ENCODE assay signal across 19 mouse cellular contexts in the genomic region with DNA sequence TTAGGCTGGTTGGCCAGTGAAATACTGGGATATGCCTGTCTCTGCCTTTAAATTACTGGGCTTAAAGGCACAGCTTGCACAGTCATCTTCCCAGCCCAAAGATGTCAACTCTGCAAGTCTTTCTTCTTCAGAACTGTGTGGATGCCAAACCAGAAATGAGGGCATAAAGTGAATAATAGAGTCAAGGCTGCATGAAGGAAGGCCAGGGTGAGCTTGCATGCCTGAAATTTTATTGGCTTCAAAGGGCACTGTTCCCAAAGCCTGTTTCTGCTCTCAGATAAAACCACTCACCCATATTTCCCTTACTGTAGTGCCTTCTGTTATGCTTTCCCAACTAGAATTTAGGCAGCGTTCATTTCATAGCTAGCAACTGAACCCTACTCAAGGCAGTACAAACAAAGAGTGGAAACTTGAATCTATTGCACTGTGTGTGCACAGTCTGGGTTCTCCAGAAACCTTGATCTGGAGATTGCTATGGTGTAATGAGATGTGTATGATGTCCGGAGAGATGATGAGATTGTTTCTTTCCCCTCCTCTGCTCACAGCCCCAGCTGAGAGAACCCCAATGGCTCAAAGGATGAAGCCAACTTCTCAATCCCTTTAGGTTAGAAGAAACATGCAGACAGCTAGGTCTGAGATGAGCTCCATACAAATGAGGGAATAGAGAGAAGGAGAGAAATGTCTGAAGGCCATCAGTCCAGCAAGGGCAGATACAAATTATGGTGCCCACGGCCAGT.
A peak's percentile ranks its signal among the peaks of the same experiment; 100 is the strongest.
DNase-seq lines count a peak whose midpoint lies in the region.
"Had no signal": no experiment of that assay in that cellular context is flagged by ENCODE, and none has a peak within 500 bp of the region (broad histone marks: within the 10 kb centered on the region; RNA-seq: fewer than 3 reads in every experiment).

No protein-coding gene starts in this region.

- peak; percentile 62 to 87 for DNase-seq in adrenal gland, adult (ENCODE audit: inconsistent age in 2 of 2, low spot score in 1 of 2)
- no peak for DNase-seq in adrenal gland, postnatal 10 days
- DNase-seq in adrenal gland, postnatal 14 days = peak; percentile 40
- DNase-seq in adrenal gland, postnatal 25 days = no peak
- DNase-seq in Muller cell, postnatal 12 days (ENCODE audit: inconsistent ontology term) = peak; percentile 93
- peak; percentile 27 for DNase-seq in brain, adult 2 months (ENCODE audit: low read depth, low spot score)
- no peak for DNase-seq in spleen, postnatal 10 days (ENCODE audit: low spot score in 2 of 2)
- DNase-seq in thymus, postnatal 4 days = no peak
- DNase-seq: cerebellum, adult 18-20 months; cerebellum, adult 9-10 months; cerebellum, postnatal 14 days; forebrain, postnatal 0 days; gastrocnemius, adult 2 months; gastrocnemius, postnatal 14 days; heart, adult 18-20 months; heart, postnatal 14 days; heart, postnatal 4 days; kidney, adult 11 months; kidney, adult 8-10 months had no signal

Comparison
In these comparisons a context has a peak if more than half of its experiments do, and no peak if none do; other contexts are left out.
1. DNase-seq: peak in adrenal gland, adult (2 of 2), adrenal gland, postnatal 14 days (single experiment), Muller cell, postnatal 12 days (single experiment) and brain, adult 2 months (single experiment); none in adrenal gland, postnatal 10 days (single experiment), adrenal gland, postnatal 25 days (single experiment), spleen, postnatal 10 days (0 of 2) and thymus, postnatal 4 days (single experiment).